Mouse (Mus musculus): ENCODE measurements at regions not wholly inside any gene's neighbourhood (a gene's known extent, or its start where the extent isn't known, plus 50 kb on each side); places are given as distances from the start of the nearest gene placed in this dataset.

DNA sequence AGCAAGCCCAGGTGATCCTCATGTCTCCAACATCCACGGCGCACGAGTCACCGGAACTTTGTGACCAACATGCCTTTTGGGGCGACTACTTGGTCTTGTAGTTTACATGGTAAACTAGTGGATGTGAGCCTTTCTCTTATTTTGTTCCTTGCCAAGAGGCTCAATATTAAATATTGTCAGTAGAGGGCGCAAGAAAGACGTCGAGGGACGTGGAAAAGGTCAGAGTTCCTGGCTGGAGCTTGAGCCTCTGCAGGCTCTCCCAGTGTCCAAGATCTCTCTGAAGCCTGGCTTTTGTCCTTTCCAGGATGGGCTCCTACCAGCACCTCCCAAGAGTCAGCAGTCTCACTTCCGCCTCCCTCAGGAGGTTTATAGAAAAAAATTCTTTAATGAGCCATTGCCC is 458.8 kb downstream of the Tmem182 start:
- TF ChIP-seq CTCF (conservative IDR thresholded peaks at IDR 0.05; ENCODE audit: insufficient read depth, insufficient read length, low read depth, low read length) (peak; percentile 50), POLR2A (IDR thresholded peaks at IDR 0.05; ENCODE audit: low read depth, low read length) (no peak)
